In the genomic region with DNA sequence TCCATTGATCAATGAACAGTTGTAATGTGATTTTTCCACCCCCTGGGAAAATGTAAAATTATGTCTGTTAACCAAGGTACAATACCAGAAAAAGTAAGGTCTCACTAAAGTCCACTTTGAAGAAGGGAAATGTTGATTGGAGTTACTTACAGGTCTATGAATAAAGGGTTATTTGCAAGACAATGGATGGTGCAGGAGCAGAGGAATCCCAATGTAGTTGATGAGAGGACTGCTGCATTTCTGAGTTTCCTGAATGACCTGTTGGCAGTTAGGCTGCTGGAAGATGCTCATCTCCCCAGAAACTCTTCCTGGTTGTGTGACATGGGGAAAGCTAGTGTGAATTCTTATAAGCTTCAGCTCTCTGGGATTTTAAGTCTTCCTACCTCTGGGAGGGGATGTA, we compare ENCODE assay signal across 16 mouse cellular contexts.
"Had no signal": no experiment of that assay in that cellular context is flagged by ENCODE, and none has a peak within 500 bp of the region (broad histone marks: within the 10 kb centered on the region; RNA-seq: fewer than 3 reads in every experiment).

No protein-coding gene starts in this region.

- H3K9ac ChIP-seq: neural tube, embryonic 13.5 days; neural tube, embryonic 15.5 days; stomach, embryonic 15.5 days had no signal

- H3K9me3 ChIP-seq: neural tube, embryonic 13.5 days; neural tube, embryonic 15.5 days; stomach, embryonic 15.5 days had no signal

- H3K27ac ChIP-seq: neural tube, embryonic 13.5 days; neural tube, embryonic 15.5 days; stomach, embryonic 15.5 days; stomach, postnatal 0 days had no signal

- H3K4me1 ChIP-seq: neural tube, embryonic 13.5 days; neural tube, embryonic 15.5 days; stomach, embryonic 15.5 days had no signal

- H3K4me3 ChIP-seq: neural tube, embryonic 13.5 days; neural tube, embryonic 15.5 days; stomach, embryonic 15.5 days had no signal

- DNase-seq: retina, postnatal 1 day; right cerebral cortex, adult 18-20 months; right cerebral cortex, postnatal 14 days; right cerebral cortex, postnatal 25 days; right cerebral cortex, postnatal 4 days; spleen, adult 18-20 months; thymus, adult 18-20 months; thymus, adult 2 months; thymus, postnatal 14 days; thymus, postnatal 25 days; thymus, postnatal 36 days; thymus, postnatal 4 days had no signal

- H3K4me2 ChIP-seq: neural tube, embryonic 13.5 days; neural tube, embryonic 15.5 days; stomach, embryonic 15.5 days had no signal

- H3K27me3 ChIP-seq: neural tube, embryonic 13.5 days; neural tube, embryonic 15.5 days; stomach, embryonic 15.5 days had no signal

- H3K36me3 ChIP-seq: neural tube, embryonic 13.5 days; neural tube, embryonic 15.5 days; stomach, embryonic 15.5 days had no signal
